Mouse (Mus musculus) testis, postnatal 14 days (tissue): ENCODE data around the gene Ankrd11.

Experiments used
- DNase-seq: peaks from one replicate; pipeline ENCODE4 v3.0.0; 2021; ENCODE audit warnings: low spot score

The Ankrd11 gene

DNA sequence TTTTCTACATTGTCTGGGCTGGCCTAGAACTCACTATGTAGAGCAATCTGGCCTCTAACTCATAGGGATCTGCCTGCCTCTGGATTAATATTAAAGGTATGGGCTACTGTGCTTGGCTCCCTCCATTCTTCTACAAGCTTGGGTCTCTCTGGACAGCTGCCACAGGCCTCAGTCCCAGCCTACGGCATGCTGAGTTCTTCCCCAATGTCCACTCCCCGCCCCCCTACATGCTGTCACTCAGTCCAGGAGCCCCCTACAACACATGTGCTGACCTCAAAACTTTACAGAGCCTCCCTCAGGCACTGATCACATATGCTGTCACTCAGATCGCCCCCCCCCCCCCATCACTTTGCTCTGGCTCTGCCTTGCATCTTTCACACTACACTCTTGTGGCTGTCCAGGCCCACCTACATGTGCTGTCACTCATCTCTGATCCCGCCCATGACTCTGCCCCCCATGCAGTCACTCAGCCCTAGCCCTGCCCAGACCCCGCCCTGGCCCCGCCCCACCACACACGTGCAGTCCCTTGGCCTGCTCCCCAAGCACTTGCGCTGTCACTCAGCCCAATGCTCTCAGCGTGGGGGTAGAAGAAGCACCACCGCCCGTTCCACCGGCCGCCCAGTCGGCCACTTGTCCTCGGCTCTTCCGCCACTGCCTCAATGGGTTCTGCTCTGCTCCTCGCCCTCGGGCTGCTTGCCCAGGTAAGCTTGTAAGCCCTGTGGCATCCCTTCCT is 194.1 kb downstream of the Ankrd11 start, which contains the start of gene Cdh15:
Cdh15 (plus strand) TSS at position 138 of the 733 bp plus-strand sequence.
- DNase-seq: no peak

DNA sequence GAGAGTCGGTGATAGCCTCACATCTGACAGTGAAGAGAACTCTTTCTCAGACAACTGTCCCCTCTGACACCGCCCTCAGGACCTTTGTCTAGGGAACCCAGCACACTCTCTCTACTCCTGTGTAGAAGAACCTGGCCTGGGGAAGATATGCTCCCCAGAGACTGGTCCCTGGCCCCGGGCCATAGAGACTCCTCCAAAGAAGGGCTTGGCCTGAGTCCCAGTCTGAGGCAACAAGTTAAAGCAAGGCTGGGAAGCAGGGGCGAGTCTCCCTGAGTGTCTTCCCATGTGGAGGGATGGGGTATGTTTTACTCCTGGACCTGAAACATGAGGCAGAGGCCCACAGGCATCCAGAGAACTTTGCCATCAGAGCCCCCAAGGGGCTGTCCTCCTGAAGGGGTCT is 196.4 kb downstream of the Ankrd11 start:
- DNase-seq: no peak

DNA sequence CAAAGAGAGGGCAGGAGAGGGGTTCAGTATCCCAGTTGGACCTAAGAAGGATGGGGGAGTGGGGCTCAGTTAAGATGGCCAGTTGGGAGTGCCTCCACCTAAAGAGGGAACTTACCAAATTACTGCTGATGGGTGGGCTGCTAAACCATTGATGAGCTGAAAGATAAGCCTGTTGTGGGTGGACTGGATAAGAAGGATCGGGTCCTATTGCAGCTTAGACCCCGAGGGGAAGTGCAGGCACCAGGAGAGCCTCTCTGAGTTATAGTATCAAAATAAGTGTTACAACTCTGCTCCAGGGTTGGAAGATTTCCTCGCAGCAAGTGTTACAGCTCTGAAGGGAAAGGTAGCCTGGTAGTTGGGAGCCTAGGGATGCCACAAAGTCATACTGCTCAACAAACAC is 197.9 kb downstream of the Ankrd11 start:
- no peak for DNase-seq

DNA sequence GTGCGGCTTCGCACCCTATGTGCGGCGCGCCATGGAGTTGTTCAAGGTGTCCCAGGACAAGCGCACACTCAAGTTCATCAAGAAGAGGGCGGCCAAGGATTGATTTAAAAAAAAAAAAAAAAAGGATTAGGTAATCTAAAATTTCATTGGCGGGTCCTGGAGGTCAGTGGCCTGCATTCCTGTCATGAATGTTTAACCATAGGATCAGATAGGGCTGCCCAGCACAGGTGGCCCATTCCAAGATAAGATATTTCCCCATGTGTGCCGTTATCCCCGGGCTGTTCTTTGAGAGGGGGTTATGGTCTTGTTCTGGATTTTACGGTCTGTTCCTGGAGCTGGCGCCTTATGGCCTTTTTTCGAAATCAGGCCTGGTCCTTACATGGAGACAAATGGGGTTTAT is 205.4 kb downstream of the Ankrd11 start:
- no peak for DNase-seq

DNA sequence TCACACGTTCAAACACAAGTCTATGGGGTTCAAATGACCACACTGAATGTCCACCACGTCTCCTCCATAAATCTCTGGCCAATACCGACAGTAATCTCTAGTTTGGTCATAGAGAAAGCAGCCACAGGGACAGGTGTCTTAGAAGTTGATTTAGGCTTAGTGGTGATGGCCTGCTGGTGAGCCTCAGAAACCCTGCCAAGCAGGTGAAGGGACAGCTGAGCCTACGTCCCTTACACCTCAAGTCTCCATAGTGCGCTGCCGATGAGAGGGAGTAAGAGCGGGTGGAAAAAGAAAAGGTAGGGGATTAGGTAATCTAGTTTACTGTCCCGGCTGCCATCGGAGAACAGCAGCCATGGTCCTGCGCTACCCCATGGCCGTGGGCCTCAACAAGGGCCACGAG is 205.9 kb downstream of the Ankrd11 start:
- DNase-seq: no peak

DNA sequence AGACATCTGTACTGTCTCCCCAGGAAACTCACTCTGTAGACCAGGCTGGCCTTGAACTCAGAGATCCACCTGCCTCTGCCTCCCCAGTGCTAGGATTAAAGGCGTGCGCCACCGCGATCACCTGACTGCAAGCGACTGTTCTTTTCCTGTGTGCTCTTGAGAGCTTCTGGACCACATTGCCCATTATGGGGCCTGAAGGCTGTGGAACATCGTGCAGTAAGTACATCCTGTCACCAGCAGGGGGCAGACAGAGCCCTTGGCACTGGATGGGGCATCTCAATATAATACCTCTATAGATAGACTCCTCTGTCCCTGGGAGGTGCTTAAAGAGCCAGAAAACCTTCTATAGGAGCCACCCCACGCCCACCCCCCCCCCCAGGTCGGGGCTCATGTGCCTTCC is 207.1 kb downstream of the Ankrd11 start:
- peak; percentile 38 for DNase-seq

DNA sequence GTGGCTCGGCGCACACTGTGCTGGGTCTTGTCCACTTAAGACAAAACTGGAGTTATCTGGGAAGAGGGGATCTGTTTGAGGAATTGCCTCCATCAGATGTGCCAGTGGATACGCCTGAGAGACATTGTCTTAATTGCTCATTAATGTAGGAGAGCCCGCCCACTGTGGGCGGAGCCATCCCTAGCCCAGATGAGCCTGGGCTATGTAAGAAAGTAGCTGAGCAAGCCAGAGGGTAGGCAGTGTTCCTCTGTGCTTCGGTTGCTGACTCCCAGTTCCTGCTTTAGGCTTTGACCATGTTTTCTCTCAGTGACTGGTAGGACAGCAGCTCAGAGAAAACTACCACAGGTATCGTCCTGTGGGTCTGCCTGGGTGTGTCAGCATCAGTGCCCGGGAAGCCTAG is 207.7 kb downstream of the Ankrd11 start:
- no peak for DNase-seq
